ENCODE assay signal across 12 mouse cellular contexts in the genomic region with DNA sequence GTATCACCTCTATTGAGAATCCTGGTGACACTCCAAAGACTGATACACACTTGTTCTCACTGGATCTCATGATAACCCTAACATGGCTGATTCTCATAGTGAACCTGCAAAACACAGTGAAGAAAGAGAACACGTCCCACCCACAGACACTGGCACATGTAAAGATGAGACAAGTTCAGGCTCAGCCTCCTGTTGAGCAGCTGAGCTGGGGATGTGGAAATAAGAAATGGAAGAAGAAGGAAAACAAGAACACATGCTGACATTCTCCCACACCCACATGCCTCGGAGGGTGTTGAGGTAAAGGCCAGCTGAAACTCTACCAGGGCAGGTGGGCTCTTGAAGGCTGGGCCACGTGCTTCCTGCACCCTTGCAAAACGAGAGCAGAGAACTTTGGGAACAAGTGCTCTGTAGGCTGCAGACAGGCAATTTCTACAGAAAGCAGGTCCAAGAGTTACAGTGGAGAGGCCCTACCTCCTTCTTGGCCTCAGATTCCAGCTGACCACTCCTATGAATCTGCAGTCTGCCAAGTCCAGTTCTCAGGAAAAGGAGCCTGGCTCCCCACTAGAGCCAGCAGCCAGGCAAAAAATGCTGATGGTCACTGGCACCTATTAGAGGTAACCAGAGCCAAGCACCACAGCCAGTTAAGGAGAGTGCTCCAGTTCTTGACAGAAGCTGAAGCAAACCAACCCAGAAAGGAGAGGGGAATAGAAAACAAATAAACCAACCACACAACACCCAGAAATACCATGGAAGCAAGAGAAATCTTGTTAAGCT. TPM values are rescaled to one million over a fixed set of nuclear protein-coding genes. Genes with fewer than 3 reads are reported as not detected.
DNase-seq lines count a peak whose midpoint lies in the region; ATAC-seq lines count a peak whose summit lies in the region.
"Had no signal": no experiment of that assay in that cellular context is flagged by ENCODE, and none has a peak within 500 bp of the region (broad histone marks: within the 10 kb centered on the region; RNA-seq: fewer than 3 reads in every experiment).

No protein-coding gene starts in this region.

- ATAC-seq in activated CD4-positive, CD25-positive, alpha-beta regulatory T cell, adult 4 months, result no peak
- ATAC-seq: liver, postnatal 0 days had no signal

- peak; percentile 44 for DNase-seq in layer of hippocampus, adult 11-12 months (ENCODE audit: low spot score)
- no peak for DNase-seq in layer of hippocampus, postnatal 25 days (ENCODE audit: extremely low spot score in 1 of 2, low spot score in 1 of 2)
- DNase-seq in urinary bladder, postnatal 14 days (ENCODE audit: low spot score), result peak; percentile 7
- DNase-seq in urinary bladder, postnatal 25 days (ENCODE audit: low spot score), result no peak
- DNase-seq in cerebellum, postnatal 25 days, result peak; percentile 32 to 50
- DNase-seq in skeletal muscle tissue, adult 2 months (ENCODE audit: low read depth, low spot score), result peak; percentile 58
- DNase-seq in yolk sac, embryonic 10.5 days (ENCODE audit: low spot score), result no peak
- DNase-seq: kidney, adult 11 months; liver, postnatal 0 days; thymus, adult 18-20 months had no signal

RNA-seq across cellular contexts. Expression of gene Pxdn, which starts 33.1 kb away (rescaled TPM):
- 10 to 100 TPM; 61.1 to 68.1 TPM for total RNA-seq in layer of hippocampus, postnatal 25 days (2021)
- not detected for polyA plus RNA-seq in activated CD4-positive, CD25-positive, alpha-beta regulatory T cell, adult 4 months (2017; shearing (Covaris generic))
- total RNA-seq: common myeloid progenitor, adult 5-6 weeks had no signal

Comparison
In these comparisons a context has a peak if more than half of its experiments do, and no peak if none do; other contexts are left out.
1. DNase-seq: peak in layer of hippocampus, adult 11-12 months (single experiment), urinary bladder, postnatal 14 days (single experiment), cerebellum, postnatal 25 days (2 of 2) and skeletal muscle tissue, adult 2 months (single experiment); none in layer of hippocampus, postnatal 25 days (0 of 2), urinary bladder, postnatal 25 days (single experiment) and yolk sac, embryonic 10.5 days (single experiment).